Mouse (Mus musculus) stomach, postnatal 0 days (tissue): Measurements from ENCODE around the gene Klhl7.

Source experiments
- CTCF ChIP-seq: IDR thresholded peaks from 2 replicates; pipeline ENCODE4 v1.5.1; 2016; ENCODE audit warnings: antibody characterized with exemption, low read depth, mild to moderate bottlenecking, moderate library complexity
- EP300 ChIP-seq: optimal IDR thresholded peaks from 2 replicates; pipeline ENCODE3; 2016; ENCODE audit warnings: antibody characterized with exemption

- TF ChIP-seq EP300 (no peak), CTCF (no peak)
These were observed 24.3 kb downstream of the Klhl7 start for GRCm38 (mm10) chr5:24124579-24125276.
